Mouse (Mus musculus) layer of hippocampus, adult 2 months (tissue): ENCODE data around the gene Abcg8. TPM values are rescaled to one million over a fixed set of nuclear protein-coding genes. Genes with fewer than 3 reads are reported as not detected.

Experiments
- DNase-seq, 2 experiments: peaks; one replicate each; pipeline ENCODE4 v3.0.0; 2022; ENCODE audit warnings: low spot score in 2 of 2
- H3K27ac ChIP-seq: fragments of 200-600 bp; 2 replicates; pipeline ENCODE4 v1.8.1; 2022
- H3K4me3 ChIP-seq: fragments of 200-600 bp; 2 replicates; pipeline ENCODE4 v1.8.1; 2022; ENCODE audit warnings: mild to moderate bottlenecking
- CTCF ChIP-seq: fragments of 200-600 bp; conservative IDR thresholded peaks from 2 replicates; pipeline ENCODE4 v1.8.1; 2022; ENCODE audit warnings: antibody characterized with exemption, mild to moderate bottlenecking, moderate library complexity
- total RNA-seq, 2 experiments: library from RNA; stranded (reverse); gene quantifications; 2 replicates each; pipeline ENCODE4 v1.2.3; 2021

Abcg8 gene
- total RNA-seq, 2 experiments from 2014 or later: not detected

- no peak overlapping the region for H3K27ac ChIP-seq
- no peak for TF ChIP-seq CTCF
- no peak overlapping the region for H3K4me3 ChIP-seq
- no peak for DNase-seq
Measured at GRCm38 (mm10) chr17:84696537-84696936, 20.4 kb downstream of the Abcg8 start.

DNA sequence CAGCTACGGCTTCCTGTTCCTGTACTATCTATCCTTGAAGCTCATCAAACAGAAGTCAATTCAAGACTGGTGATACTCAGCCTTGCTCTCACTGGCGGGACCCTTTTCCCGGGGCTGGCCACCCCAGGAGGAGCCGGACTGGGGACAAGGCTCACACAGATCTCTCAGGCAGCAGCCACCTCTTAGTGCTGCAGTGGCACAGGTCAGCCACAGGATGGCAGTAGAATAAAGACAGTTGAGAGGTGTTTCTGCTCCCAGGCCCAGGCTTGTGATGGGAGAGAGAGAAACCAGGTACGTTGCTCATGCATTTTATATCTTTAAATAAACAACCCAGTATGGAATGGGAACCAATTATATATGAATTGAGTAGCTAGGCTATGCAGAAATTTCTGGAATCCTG lies 22.6 kb downstream of the Abcg8 start:
- DNase-seq: peak; percentile 62 to 69
- no peak overlapping the region for H3K4me3 ChIP-seq
- peak; percentile 98 for TF ChIP-seq CTCF
- H3K27ac ChIP-seq: no peak overlapping the region

- Histone ChIP-seq H3K4me3 (no peak overlapping the region), H3K27ac (no peak overlapping the region)
- peak; percentile 73 for TF ChIP-seq CTCF
Measured at GRCm38 (mm10) chr17:84707407-84707806, 31.3 kb downstream of the Abcg8 start.

GRCm38 (mm10) chr17:84708818-84709217 lies 32.7 kb downstream of the Abcg8 start:
- TF ChIP-seq CTCF: no peak
- Histone ChIP-seq H3K27ac (no peak overlapping the region), H3K4me3 (no peak overlapping the region)
- DNase-seq: no peak

More at GRCm38 (mm10) chr17:84707407-84707806, 31.3 kb downstream of the Abcg8 start:
- no peak for DNase-seq

DNA sequence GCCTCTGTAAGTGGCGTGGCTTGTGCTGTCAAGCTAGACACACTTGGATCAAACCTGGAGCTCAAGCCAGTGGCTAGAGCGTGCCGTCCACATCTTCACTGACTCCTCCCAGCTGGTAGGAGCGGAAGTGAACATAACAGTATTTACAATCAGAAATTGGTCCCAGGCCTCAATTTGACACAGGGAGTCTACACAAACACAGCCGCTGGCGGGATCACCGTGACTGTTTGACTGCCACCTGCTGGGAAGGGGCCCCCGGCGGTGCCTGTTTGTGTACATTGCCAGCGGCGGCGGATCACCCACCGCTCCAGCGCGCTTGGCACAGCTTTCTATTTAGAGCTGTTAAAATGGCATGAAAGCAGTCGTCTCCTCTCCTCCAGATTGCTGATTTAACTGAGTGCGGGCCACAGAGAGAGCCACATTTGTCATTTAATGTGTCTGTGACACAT lies 33.3 kb downstream of the Abcg8 start:
- TF ChIP-seq CTCF: peak; percentile 54

GRCm38 (mm10) chr17:84713563-84714164 lies 37.6 kb downstream of the Abcg8 start:
- H3K4me3 ChIP-seq: no peak overlapping the region; the same call in 1 of the 2 replicates
- 0 out of 2 replicates have a peak overlapping the region, but pooled peaks have one; percentile 15 for H3K27ac ChIP-seq
- no peak for TF ChIP-seq CTCF
- peak; percentile 42 to 63 for DNase-seq

More for the DNA sequence above, 33.3 kb downstream of the Abcg8 start:
- DNase-seq: peak; percentile 23 to 36
- peak overlapping the region; percentile 57; the same call in 1 of the 2 replicates for H3K27ac ChIP-seq
- no peak overlapping the region for H3K4me3 ChIP-seq

- TF ChIP-seq CTCF: no peak
- Histone ChIP-seq H3K4me3 (no peak overlapping the region), H3K27ac (no peak overlapping the region)
- no peak for DNase-seq
Measured at GRCm38 (mm10) chr17:84714930-84715329, 38.8 kb downstream of the Abcg8 start.

GRCm38 (mm10) chr17:84716252-84716872 lies 40.3 kb downstream of the Abcg8 start:
- H3K27ac ChIP-seq: no peak overlapping the region

GRCm38 (mm10) chr17:84717416-84717815 lies 41.3 kb downstream of the Abcg8 start:
- no peak overlapping the region for H3K4me3 ChIP-seq
- DNase-seq: no peak
- TF ChIP-seq CTCF: no peak
- H3K27ac ChIP-seq: no peak overlapping the region

More at GRCm38 (mm10) chr17:84716252-84716872, 40.3 kb downstream of the Abcg8 start:
- DNase-seq: no peak
- TF ChIP-seq CTCF: no peak
- H3K4me3 ChIP-seq: no peak overlapping the region

DNA sequence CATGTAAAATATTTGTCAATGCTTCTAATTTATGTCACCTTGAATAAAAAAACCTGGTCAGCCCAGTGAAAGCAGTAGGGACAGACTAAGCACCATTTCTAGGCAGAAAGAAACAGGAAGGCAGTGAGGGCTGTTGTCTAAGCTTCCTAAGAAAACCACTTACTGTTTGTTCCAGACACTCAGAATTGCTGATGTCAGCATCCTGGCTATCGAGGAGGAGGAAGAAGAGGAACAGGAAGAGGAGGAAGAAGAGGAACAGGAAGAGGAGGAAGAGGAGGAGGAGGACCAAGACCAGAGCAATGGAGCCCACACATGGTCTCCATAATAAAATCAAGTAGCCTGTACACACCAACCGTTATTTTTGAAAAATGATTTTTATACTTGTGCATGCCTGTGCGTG lies 43.0 kb downstream of the Abcg8 start:
- TF ChIP-seq CTCF: no peak
- no peak overlapping the region for H3K4me3 ChIP-seq
- no peak for DNase-seq
- no peak overlapping the region for H3K27ac ChIP-seq

DNA sequence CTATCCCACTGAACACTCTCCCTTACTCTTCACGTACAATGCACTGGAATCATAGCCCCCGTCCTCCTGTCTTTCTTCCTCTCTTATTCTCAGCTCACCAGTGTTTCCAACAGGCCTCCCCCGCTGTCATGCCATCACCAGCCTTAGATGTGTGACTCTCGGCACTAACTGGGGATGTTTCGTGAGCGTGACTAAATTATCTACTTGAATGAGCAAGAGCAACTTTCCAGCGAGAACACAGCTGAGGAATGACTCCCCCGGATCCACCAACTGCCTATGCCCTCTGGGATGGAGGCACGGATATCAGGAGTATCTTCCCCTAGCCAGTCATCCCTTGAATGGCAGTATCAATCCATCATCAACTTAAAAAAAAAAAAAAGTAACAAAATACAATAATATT lies 47.9 kb downstream of the Abcg8 start:
- TF ChIP-seq CTCF: no peak
- no peak overlapping the region for H3K27ac ChIP-seq
- DNase-seq: no peak

GRCm38 (mm10) chr17:84725163-84725562 lies 49.1 kb downstream of the Abcg8 start:
- no peak for DNase-seq
- Histone ChIP-seq H3K4me3 (no peak overlapping the region), H3K27ac (no peak overlapping the region)
- TF ChIP-seq CTCF: no peak

More for the DNA sequence above, 47.9 kb downstream of the Abcg8 start:
- no peak overlapping the region for H3K4me3 ChIP-seq

DNA sequence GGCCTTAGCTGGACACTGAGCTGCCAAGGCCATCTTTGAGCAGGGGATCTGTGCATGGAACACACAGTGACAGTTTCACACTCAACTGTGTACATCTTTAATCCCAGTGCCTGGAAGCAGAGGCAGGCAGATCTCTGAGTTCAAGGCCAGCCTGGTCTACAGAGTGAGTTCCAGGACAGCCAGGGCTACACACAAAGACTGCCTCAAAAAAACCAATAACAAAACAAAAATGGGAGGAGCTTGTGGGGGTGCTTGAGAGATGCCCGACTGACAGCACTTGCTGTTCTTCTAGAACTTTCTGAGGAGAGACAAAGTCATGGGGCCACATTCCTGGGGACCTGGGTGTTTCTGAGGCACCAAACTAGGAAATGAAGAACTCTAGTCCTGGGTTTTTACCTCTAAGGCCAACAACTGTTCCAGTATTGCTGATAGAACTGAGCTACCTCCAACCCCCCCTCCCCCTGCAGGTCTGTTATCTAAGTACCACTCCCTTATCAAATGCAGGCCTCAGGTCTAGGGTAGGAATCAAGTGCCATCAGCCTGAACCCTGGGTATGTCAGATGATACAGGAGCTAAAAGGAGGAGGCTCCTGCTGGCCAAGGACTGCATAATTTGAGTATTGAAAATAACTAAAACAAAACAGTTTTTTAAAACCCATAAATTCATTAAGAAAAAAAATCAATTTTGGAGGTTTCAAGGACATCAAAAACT lies 52.3 kb downstream of the Abcg8 start:
- no peak overlapping the region for H3K4me3 ChIP-seq
- no peak for TF ChIP-seq CTCF
- DNase-seq: no peak
- H3K27ac ChIP-seq: no peak overlapping the region

DNA sequence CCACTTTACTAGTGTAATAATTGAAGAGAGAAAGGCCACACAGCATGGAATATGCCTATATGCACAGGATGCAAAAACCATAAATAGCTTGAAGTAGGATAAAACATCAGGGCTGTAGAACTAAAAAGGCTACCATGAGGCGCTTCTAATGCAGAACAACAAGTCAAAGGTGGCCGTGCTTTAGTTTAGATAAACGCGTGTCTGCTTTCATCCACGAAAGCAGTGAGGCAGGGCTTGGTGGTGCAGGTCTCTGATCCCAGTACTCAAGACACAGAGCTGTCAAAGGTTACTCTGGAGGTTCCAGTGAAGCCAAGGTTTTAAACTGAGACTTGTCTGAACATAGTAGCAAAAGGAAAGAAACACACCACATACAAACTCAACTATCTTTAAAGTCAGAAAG lies 53.0 kb downstream of the Abcg8 start:
- no peak overlapping the region for H3K4me3 ChIP-seq
- DNase-seq: no peak
- no peak for TF ChIP-seq CTCF
- H3K27ac ChIP-seq: no peak overlapping the region
